Mouse (Mus musculus) large intestine, adult 2 months (tissue): Measurements from ENCODE around the gene Smim27. TPM values are rescaled to one million over a fixed set of nuclear protein-coding genes. Genes with fewer than 3 reads are reported as not detected.

Source experiments
- DNase-seq: peaks from one replicate; pipeline ENCODE4 v3.0.0-alpha.2; 2012; ENCODE audit warnings: low read depth, low spot score
- WGBS: fragments of 180-500 bp; shearing (Covaris S2); methylation state at CpG from one replicate; pipeline ENCODE4 v1.1.7; 2018; 5-methylcytosine and 5-hydroxymethylcytosine counted together
- polyA plus RNA-seq: library from polyadenylated mRNA; depleted of rRNA; stranded (reverse); fragments of >200 nt; gene quantifications from 2 replicates; pipeline ENCODE4 v1.2.3, GENCODE M21; 2012; rRNA removed

Gene Smim27
- 9.0 and 10.6 TPM in 2 replicates for polyA plus RNA-seq

DNA sequence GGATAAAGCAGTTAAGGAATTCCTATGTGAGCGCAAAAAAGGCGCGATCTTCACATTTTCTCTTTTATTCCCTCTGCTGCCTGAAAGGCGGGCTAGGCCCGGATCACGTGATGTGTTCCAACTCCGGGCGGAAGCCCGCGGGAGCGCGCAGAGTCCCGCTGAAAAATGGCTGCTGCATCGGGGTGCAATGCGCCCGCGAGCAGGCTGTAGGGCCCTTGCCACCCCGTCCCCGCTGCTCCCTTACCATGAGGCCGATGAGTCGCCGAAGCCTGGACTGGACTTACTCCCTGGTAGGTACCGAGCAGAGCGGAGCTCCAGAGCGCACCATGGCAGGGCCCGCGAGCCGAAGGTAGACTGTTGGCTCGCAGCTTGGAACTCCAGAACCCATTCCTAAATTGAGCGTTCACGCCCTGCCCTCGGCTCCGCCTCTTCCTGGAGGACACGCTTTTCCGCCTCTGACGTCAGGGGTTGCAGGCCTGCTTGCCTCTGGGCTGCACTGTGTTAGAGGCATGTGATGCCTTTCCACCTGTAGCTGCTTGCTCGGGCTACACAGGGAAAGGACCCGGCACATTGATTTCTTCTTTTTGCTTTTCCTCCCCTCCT lies at the start of gene Smim27, which contains the start of gene Topors:
TSS of gene Smim27 (plus strand) at position 150 of the 603 bp plus-strand sequence.
TSS of gene Topors (minus strand) at position 421 of the 603 bp plus-strand sequence.
- under 1% methylated on average over 38 of the region's 38 CpGs for WGBS
- peak; percentile 94 for DNase-seq

DNA sequence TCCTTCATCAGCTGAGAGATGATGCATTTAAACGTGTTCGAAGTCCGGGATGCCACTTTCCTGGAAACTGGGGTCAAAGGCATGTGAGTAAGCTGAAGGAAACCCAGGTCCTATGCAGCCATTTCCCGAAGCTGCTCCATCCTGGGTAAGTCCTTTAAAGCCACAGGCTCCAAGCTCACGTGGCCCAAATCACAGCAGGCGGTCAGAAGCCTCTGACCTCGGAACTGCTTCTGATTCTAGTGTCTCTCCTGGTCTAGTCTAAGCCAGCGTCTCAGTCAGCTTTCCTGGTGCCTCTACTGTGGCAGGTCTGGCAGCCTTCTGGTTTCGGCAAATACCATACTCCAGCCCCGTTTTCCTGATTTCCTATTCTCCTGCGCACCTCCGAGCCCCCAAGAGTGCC lies 48.9 kb upstream of the Smim27 start:
- DNase-seq, result no peak
- WGBS, result 57% methylated on average over 12 of the region's 12 CpGs

DNA sequence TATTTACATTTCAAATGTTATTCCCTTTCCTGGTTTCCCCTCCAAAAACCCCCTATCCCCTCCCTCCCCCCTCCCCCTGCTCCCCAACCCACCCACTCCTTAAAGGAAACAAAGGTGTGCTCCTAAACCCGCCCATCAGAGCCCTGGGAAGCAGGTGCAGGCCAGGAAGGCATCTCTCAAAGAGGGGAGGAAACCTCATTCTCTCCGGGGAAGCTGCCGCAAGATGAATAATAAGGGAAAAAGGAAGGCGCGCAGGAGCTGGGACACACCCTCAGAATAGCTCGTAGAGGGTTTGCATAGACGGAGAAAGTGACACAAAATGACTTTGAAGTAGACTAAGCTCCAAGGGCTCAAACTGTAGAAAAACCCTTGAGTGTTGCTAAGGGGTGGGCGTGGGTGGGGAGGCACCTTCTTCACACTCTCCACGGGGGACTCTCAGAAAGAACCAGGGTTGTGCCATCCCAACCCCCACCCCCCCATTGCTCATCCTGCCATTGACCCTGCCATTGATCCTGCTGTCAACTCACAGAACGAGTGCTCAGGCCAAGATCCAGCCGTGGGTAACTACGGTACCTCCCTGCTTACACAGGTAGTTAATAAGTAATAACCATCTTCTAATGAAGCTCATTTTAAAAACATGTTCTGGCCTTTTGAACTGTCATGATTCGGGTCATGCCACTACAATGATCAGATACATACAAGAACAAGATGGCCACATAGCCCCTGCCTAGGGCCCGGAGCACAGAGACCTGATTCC lies 48.2 kb upstream of the Smim27 start:
- no peak for DNase-seq
- 34% methylated on average over 14 of the region's 14 CpGs for WGBS

DNA sequence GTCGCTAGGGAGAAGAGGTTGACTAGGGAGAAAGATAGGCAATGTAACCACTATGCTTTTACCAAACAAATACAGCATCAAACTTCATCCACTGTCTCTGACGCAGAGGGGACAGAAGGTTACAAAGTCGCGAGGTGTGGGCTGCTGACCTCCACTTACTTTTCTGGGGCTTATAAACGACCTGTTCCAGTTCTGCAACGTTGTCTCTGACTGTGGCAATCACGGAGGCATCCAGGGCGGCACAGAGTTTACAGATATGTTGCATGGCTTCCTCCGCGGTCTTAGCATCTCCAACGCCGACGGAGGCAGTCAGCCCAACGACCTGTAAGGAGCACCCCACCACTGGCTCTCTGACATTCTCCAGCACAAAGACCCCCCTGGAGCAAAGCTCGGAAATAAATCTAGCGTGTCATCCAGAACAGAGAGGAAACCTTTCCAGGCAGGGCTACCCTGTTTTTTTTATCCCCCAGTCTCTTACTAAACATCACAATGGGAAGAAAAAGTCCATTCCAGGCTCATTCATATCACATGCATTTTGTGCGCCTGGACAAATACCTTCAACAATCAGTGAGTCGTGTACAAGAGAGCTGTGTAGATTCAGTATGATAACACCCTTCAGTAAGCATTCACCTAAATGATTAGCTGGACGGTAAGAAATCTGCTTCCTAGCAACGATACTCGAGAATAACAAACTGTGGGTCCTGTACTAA lies 47.3 kb upstream of the Smim27 start:
- 69% methylated on average over 21 of the region's 21 CpGs for WGBS
- no peak for DNase-seq

DNA sequence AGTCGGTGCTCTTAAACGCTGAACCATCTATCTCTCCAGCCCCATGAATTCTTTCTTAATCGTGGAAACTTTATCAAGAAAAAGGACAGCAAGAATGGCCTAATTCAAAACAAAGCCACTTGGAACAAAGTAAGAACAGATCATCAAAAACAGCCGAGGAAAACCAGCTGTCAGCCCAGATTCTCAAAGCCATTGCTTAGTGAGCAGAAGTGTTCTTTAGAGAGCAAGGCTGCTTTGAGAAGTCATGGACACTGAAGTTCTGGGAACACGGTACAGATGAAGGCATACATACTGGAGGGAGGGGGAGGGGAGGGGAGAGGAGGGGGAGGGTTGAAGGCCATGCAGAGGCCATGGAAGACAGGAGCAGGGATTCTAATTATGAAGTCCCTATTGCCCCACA lies 43.3 kb upstream of the Smim27 start:
- WGBS, result 74% methylated on average over 5 of the region's 5 CpGs

DNA sequence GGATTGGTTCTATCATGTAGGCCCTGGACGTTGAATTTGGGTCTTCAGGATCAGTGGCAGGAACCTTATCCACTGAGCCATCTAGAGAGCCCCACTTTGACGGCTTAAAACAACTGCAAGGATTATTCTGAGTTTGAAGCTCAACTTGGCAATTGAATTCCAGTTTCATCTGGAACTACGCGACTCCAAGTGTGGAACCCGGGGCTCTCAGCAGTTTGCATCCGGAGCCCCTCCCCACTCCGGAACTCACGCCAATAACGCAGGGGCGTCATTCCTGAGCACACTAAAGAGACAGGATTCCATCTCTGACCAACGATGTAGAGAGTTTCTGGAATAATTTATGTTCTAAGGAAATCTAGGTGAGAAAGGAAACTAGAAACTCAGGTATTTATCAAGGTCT lies 42.2 kb upstream of the Smim27 start:
- 87% methylated on average over 11 of the region's 11 CpGs for WGBS
- no peak for DNase-seq

More for the DNA sequence above, 43.3 kb upstream of the Smim27 start:
- DNase-seq, result no peak

DNA sequence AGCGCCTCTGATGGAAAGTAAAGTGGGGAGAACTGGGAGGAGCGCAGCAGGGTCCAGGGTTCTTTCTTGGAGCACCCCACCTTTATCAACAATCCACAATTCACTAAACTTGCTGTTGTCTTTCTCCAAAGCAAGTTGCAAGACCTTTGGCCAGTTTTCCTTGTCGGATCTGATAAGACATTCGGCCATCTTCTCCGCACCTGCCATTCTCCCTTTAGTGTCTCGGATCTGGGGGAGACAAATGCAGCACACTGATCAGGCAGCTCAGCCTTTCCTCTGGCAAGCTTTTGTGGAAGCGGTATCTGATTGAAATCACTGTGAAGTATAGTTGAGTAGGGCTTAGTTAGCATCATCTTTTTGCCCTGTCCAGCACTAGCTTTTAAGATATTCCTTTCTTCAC lies 41.5 kb upstream of the Smim27 start:
- DNase-seq, result no peak
- 89% methylated on average over 7 of the region's 7 CpGs for WGBS

DNA sequence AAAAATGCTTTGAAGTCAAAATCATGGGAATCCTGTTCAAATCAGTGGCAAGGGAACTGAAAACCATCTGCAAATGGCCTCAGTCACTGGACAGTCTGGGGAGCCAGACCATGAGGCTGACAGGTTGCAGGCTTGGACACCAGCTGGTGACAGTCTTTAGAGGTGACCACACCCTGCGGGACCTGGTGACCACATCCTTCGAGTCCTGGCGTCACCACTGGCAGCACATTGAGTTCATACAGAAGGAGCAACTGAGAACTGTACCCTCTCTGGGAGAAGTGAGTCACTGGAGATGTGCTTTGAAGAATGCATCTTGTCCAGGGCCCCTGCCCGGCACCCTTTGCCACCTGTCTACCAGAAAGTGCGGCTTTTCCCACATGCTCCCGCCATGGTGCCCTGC lies 39.7 kb upstream of the Smim27 start:
- 89% methylated on average over 6 of the region's 6 CpGs for WGBS
- DNase-seq, result no peak

DNA sequence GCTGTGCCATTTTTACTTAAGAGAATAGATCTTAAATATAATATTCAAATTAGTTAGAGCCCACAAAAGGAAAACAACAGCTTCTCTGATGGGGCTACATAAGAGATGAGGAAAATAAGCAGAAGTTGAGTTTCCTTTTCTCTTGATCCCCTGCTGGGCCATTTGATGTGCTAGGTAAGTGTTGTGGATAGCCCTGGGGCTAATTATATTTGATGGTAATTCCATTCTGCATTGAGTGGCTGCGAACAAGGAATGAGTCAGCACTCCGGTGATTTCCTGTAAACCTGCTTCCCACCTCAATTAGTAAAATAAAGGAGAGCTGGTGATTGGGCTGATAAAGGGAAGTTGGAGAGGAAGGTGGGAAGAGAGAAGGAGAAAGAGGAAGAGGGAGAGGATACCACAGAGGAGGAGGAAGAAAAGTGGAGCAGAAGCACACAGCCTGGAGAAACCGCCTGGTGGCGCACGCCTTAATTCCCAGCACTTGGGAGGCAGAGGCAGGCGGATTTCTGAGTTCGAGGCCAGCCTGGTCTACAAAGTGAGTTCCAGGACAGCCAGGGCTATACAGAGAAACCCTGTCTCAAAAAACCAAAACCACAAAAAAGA lies 36.2 kb upstream of the Smim27 start:
- 92% methylated on average over 7 of the region's 7 CpGs for WGBS

DNA sequence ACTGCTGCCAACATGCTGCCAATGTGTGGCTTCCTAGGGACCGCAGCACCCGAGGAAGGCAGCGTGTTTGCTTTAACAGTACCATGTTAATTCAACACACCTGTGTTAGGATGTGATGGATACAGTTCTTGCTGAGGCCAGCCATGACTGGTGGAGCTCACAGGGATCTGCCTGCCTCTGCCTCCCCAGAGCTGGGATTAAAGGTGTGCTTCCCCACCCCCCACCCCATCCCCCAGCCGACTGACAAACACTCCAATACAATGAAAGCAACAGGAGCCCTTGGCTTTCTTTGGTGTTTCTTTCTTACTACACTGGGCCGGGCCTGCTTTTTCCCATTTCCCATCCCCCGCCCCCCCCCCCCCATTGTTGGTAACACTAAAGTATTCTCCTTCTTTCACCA lies 35.1 kb upstream of the Smim27 start:
- WGBS, result 92% methylated on average over 6 of the region's 6 CpGs
- no peak for DNase-seq

More for the DNA sequence above, 36.2 kb upstream of the Smim27 start:
- no peak for DNase-seq

DNA sequence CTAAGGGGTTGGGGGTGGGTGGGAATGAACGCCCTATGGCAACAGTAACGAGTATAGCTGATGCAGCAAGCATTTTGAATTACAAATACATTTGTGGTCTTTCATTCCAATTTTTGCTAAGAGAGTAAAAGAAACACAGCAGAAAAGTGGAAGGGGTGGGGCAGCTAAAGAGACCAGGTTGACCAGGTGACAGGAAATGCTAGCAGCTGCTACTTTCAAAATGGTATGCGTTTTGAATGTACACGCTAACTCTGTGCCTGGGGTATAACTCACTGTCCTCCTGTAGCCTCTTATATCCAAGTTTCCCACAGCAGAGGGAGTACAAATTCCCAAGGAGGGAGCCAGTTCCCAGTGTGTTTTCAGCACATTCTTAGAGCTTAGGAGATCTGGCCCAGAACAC lies 32.5 kb upstream of the Smim27 start:
- 84% methylated on average over 4 of the region's 4 CpGs for WGBS

DNA sequence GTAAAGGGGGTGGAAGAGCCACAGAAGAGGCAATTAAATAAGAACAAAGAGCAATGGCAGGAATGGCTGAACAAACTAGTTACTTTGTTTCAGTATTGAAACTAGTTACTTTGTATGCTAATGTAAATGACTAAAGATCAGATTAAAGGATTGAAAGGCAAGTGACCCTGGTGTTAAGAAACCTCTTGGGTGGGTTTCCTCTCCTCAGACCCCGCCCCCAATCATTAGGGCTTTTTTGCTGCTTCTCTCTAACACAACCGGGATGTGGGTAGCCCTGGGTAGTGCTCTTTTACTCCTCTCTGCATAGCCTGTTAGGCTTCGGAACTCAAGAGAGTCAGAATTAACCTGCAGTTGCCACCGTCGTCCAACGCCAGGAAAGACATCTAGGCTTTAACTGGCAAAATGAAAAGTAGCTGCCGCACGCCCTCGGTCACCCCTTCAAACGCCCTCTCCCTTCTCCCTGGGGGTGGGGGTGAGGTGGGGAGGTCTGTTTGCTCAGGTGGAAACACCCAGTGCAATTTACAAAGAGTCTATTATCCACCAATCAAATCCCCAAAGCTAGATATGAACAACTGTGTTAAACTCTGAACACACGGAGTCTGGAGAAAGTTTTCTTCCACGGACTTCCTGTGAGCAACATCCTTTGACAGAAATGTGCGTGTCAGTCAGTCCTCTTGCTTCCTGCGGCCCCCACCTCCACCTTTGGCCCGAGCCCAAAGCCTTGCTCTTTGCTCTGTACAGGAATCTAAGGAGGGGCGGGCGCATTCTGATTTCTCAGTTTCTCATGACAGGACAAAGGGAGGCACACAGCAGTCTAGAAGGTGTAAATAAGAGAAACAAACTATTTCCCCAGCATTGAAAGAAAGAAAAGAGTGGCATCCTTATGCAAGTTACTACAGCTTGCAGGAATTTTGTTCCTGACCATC lies 30.6 kb upstream of the Smim27 start:
- 1% methylated on average over 17 of the region's 17 CpGs for WGBS
- no peak for DNase-seq

More for the DNA sequence above, 32.5 kb upstream of the Smim27 start:
- DNase-seq, result no peak

DNA sequence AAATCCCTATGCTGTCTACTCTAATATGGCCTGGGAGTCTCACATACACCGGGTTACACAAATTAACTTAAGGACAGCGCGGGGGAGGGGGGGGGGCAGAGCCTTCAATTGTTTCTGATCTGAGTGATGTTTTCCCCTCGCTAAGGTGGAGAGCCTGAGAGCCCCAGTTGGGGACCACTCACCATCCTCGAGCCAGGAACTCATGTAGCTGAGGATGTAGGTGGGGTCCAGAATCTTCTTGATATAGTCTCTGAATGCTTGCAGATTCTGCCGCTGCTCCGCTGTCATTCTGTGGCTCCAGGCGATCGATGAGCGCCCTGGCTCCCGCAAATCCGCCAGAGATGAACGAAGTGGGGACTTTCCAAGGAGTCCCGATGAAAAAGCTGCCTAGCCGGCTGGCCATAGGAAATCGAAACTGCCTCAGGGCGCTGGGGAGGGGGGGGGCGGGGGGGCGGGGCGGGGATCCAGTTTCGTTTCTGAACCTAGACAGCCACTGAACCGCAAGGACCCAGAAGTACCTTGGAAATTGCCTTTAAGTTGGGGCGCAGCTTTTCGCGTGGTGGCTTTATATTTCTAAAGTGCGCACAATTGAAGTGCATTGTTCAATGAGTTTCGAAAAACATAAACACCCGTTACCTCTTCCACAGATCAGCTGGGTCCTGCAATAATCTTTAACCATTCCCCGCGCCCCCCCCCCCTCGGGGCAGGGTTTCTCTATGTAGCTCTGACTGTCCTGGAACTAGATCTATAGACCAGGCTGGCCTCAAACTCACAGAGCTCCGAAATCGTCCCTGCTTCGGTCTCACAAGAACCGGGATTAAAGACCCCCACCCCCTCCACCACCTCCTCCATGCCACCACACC lies 29.7 kb upstream of the Smim27 start, which contains the start of gene Ddx58:
TSS of gene Ddx58 (minus strand) at position 420 of the 863 bp plus-strand sequence.
- 2% methylated on average over 35 of the region's 35 CpGs for WGBS
- DNase-seq, result no peak

DNA sequence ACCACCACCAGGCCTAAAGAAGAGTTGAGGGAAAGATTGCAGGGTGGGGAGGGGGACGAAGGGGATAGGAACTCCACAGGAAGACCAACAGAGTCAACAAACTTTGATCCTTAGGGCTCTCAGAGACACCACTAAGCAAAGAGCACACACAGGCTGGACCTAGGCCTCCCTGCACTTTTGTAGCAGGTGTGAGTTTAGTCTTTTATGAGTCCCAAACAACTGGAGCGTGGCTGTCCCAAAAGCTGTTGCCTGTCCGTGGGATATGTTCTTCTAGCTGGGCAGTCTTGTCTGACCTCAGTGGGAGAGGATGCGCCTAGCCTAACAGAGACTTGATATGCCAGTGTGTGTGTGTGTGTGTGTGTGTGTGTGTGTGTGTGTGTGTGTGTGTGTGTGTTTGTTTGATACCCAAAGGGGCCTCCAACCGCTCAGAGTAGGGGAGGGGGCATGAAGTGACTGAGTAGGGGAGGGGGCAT lies 29.1 kb upstream of the Smim27 start:
- WGBS, result 33% methylated on average over 5 of the region's 5 CpGs

DNA sequence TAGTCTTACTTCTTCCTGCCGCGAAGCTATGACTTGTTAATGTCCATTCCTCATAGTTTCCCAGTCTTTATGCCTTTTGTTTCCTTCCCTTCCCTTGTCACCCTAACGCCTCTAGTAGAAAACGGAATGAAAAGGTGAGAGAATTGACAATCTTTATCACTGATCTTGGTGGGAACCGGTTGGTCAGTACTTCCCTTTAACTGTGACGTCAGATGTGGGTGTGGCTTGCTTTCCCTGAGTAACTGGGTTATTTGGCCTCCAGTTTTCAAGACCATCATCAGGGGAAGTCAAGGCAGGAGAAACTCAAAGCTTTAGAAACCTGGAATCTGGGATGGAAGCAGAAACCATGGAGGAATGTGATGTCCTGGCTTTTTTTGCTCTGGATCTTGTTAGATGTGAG lies 27.5 kb upstream of the Smim27 start:
- 62% methylated on average over 6 of the region's 6 CpGs for WGBS

More for the DNA sequence above, 29.1 kb upstream of the Smim27 start:
- no peak for DNase-seq

DNA sequence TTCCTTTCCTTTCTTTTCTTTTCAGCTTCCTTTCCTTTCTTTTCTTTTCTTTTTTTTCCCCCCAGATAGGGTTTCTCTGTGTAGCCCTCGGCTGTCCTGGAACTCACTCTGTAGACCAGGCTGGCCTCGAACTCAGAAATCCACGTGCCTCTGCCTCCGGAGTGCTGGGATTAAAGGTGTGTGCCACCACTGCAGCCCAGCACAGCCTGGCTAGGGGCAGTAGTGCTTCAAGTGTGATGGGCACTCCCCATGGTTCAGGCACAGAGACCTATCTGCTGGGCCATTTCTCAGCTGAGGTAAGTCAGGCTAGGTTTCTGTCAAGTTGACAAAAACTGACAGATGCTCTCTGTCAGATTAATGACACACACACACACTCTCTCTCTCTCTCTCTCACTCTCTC lies 26.4 kb upstream of the Smim27 start:
- 85% methylated on average over 4 of the region's 4 CpGs for WGBS
- no peak for DNase-seq

More for the DNA sequence above, 27.5 kb upstream of the Smim27 start:
- DNase-seq, result no peak

DNA sequence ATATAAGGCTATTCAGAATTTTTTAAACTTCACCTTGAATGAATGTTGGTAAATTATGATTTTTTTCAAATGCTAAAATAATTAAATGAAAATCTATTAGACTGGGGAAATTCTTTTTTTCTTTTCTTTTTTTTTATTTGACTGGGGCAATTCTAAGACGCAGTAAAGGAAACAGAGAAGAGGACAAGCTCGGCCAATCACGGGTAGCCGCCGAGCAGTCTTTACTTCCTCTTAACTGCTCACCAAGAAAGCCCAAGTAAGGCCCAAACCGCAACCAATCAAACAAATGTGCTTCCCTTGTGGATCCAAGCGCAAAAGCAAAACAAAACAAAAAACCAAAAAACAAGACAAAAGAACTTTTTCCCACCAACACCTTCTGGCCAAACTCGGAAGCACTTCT lies 25.3 kb upstream of the Smim27 start:
- no peak for DNase-seq
- 75% methylated on average over 8 of the region's 8 CpGs for WGBS

DNA sequence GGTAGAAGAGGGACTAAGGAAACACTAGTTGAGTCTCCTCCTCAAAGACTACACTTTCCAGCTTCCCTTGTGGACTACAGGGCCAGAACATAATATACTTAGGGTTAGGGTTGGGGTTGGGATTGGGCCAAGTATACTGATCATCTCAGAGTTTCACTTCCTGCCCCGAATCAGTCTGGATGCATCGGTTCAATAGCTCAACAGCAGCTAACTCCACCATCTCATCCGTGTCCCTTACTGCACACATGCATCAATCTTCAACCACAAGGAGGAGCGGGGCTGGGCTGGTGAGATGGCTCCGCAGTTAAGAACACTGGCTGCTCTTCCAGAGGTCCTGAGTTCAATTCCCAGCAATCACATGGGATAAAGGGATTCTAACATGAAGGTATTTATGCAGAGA lies 18.4 kb upstream of the Smim27 start:
- WGBS, result 87% methylated on average over 5 of the region's 5 CpGs
- DNase-seq, result no peak
